Mouse (Mus musculus) neural tube, embryonic 10.5 days (tissue): ENCODE results near the gene Tom1l2.

Source experiments
- DNase-seq: peaks from one replicate; pipeline ENCODE4 v3.0.0-alpha.2; 2017; ENCODE audit warnings: low spot score; ENCODE audit errors: extremely low spot score

Gene Tom1l2

GRCm38 (mm10) chr11:60178506-60178905 is 174.2 kb downstream of the Tom1l2 start:
- no peak for DNase-seq

DNA sequence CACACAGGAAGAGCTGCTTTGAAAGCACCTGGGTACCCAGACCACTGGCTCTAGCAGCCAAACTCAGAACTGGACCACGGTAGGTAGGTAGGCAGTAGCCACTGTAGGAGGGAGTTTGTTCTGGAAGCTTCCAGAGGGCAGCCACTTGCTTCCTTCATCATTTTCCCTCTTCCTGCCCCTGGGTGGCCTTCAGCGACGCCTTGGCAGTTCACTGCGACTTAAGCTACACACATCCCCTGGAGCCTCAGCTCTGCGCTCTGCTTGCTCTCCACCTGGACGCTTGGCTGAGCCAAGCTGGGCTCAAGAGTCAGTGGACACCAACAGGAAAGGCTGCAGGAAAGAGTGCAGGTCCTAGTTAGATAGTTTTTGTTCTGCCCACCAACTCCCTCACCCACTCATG is 174.7 kb downstream of the Tom1l2 start:
- DNase-seq = no peak

- DNase-seq = no peak
These were observed 175.6 kb downstream of the Tom1l2 start for GRCm38 (mm10) chr11:60176975-60177657.
